Mouse (Mus musculus) megakaryocyte, embryonic 14.5 days (primary cell): ENCODE measurements around the gene Tmem229b.

Experiments used
- FLI1 ChIP-seq: IDR thresholded peaks from 2 replicates; pipeline ENCODE4 v1.6.1; 2012; ENCODE audit warnings: low read length, inconsistent platforms, mixed read lengths
- GATA1 ChIP-seq: IDR thresholded peaks from 3 replicates; pipeline ENCODE4 v1.6.1; 2012; ENCODE audit warnings: mixed read lengths, low read length, inconsistent platforms, borderline replicate concordance

DNA sequence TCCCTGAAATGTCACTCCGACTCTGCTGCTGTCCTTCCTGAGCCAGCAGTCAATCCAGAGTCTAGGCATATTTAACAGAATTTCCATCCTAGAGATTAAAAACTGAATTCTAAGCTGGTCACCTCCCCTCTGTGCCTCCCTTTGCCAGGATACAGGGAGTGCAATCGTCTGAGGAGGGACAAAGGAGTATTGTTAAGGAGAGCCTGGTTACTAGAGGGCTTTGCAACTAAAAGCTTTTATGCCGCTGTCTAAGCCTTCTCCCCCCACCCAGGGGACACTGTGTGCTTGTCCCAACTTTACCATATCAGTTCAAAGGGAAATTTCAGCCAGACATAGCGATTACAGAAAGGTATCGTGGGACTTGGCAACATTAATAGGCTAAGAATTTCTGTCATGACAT is 8.7 kb upstream of the Tmem229b start:
- TF ChIP-seq GATA1 (no peak), FLI1 (no peak)
